Comparison of ENCODE assay signal across 8 mouse cellular contexts in genomic region chr16:5146367-5147036, GRCm38 (mm10). TPM values are rescaled to one million over a fixed set of nuclear protein-coding genes. Genes with fewer than 3 reads are reported as not detected.
A peak's percentile ranks its signal among the peaks of the same experiment; 100 is the strongest.
DNase-seq lines count a peak whose midpoint lies in the region; ATAC-seq and TF ChIP-seq lines count a peak whose summit lies in the region.

No protein-coding gene starts in this region.

- no peaks in the 10 kb centered on the region for H3K4me1 ChIP-seq in ES-Bruce4 (ENCODE audit: control insufficient read depth, insufficient read depth, low read length)
- peaks cover 3% of the 10 kb centered on the region; the same call in 1 of the 2 replicates for H3K4me1 ChIP-seq in embryonic facial prominence, embryonic 14.5 days (ENCODE audit: control insufficient read depth, insufficient read depth, low read length)
- H3K4me1 ChIP-seq in heart, embryonic 12.5 days (replicated peaks), result peaks cover 6% of the 10 kb centered on the region
- peaks cover 10% of the 10 kb centered on the region; the same call in 1 of the 2 replicates for H3K4me1 ChIP-seq in kidney, embryonic 14.5 days (ENCODE audit: control insufficient read depth, insufficient read depth, low read length)
- peaks cover 0 to 3% of the 10 kb centered on the region in 2 experiments; a peak in 1 of 4 replicates for H3K4me1 ChIP-seq in liver, embryonic 14.5 days (replicated peaks; ENCODE audit: control insufficient read depth in 2 of 2, insufficient read depth in 2 of 2, low read length in 1 of 2)
- H3K4me1 ChIP-seq in neural tube, embryonic 11.5 days (ENCODE audit: control insufficient read depth, insufficient read depth, low read length), result 0 out of 2 replicates have a peak, but pooled peaks cover 4% of the 10 kb centered on the region

- H3K27me3 ChIP-seq in ES-Bruce4 (ENCODE audit: control insufficient read depth, insufficient read depth, low read length, poor library complexity, severe bottlenecking), result no peaks in the 10 kb centered on the region
- peaks cover 5% of the 10 kb centered on the region for H3K27me3 ChIP-seq in embryonic facial prominence, embryonic 14.5 days (replicated peaks; ENCODE audit: control insufficient read depth, insufficient read depth, low read length)
- H3K27me3 ChIP-seq in heart, embryonic 12.5 days (replicated peaks), result peaks cover 31% of the 10 kb centered on the region
- peaks cover 3% of the 10 kb centered on the region; the same call in 1 of the 2 replicates for H3K27me3 ChIP-seq in kidney, embryonic 14.5 days (ENCODE audit: control insufficient read depth, insufficient read depth, low read length)
- H3K27me3 ChIP-seq in liver, embryonic 14.5 days (ENCODE audit: control insufficient read depth, insufficient read depth, low read length), result no peaks in the 10 kb centered on the region
- H3K27me3 ChIP-seq in neural tube, embryonic 11.5 days (ENCODE audit: control insufficient read depth, insufficient read depth, low read length), result peaks cover 3% of the 10 kb centered on the region; the same call in 1 of the 2 replicates

- WGBS in embryonic facial prominence, embryonic 14.5 days, result 2% methylated on average over 24 of the region's 26 CpGs
- 3% methylated on average over 26 of the region's 26 CpGs for WGBS in heart, embryonic 12.5 days
- WGBS in kidney, embryonic 14.5 days, result under 1% methylated on average over 26 of the region's 26 CpGs
- WGBS in liver, embryonic 14.5 days (ENCODE audit: insufficient replicate concordance), result 3% methylated on average over 26 of the region's 26 CpGs
- WGBS in neural tube, embryonic 11.5 days, result under 1% methylated on average over 26 of the region's 26 CpGs

- no peaks in the 10 kb centered on the region for H3K36me3 ChIP-seq in ES-Bruce4 (ENCODE audit: control insufficient read depth, insufficient read depth, low read length, poor library complexity, severe bottlenecking)
- H3K36me3 ChIP-seq in embryonic facial prominence, embryonic 14.5 days (ENCODE audit: control insufficient read depth, insufficient read depth, low read length), result no peaks in the 10 kb centered on the region
- no peaks in the 10 kb centered on the region for H3K36me3 ChIP-seq in heart, embryonic 12.5 days
- H3K36me3 ChIP-seq in kidney, embryonic 14.5 days (ENCODE audit: control insufficient read depth, insufficient read depth, low read length), result no peaks in the 10 kb centered on the region
- no peaks in the 10 kb centered on the region for H3K36me3 ChIP-seq in liver, embryonic 14.5 days (replicated peaks; ENCODE audit: control insufficient read depth, insufficient read depth, low read depth)
- no peaks in the 10 kb centered on the region for H3K36me3 ChIP-seq in neural tube, embryonic 11.5 days (ENCODE audit: control insufficient read depth, insufficient read depth, low read length)

- no peak for TF ChIP-seq POLR2A in ES-Bruce4 (IDR thresholded peaks at IDR 0.05; ENCODE audit: insufficient read depth, low read length)

- TF ChIP-seq CTCF in ES-Bruce4 (IDR thresholded peaks at IDR 0.05; ENCODE audit: low read depth, low read length), result no peak
- no peak for TF ChIP-seq CTCF in liver, embryonic 14.5 days (IDR thresholded peaks at IDR 0.05; ENCODE audit: low read depth)

- no peak overlapping the region for H3K27ac ChIP-seq in ES-Bruce4 (ENCODE audit: insufficient read depth, low read length)
- no peak overlapping the region for H3K27ac ChIP-seq in embryonic facial prominence, embryonic 14.5 days (replicated peaks; ENCODE audit: low read depth, low read length)
- no peak overlapping the region for H3K27ac ChIP-seq in heart, embryonic 12.5 days (ENCODE audit: poor library complexity, severe bottlenecking)
- H3K27ac ChIP-seq in kidney, embryonic 14.5 days (ENCODE audit: low read depth, low read length), result no peak overlapping the region
- no peak overlapping the region for H3K27ac ChIP-seq in liver, embryonic 14.5 days
- no peak overlapping the region for H3K27ac ChIP-seq in neural tube, embryonic 11.5 days (ENCODE audit: low read depth, low read length)

- H3K4me2 ChIP-seq in embryonic facial prominence, embryonic 14.5 days (ENCODE audit: low read depth, low read length), result peak overlapping the region; percentile 56
- peak overlapping the region; percentile 76 for H3K4me2 ChIP-seq in heart, embryonic 12.5 days
- H3K4me2 ChIP-seq in kidney, embryonic 14.5 days (replicated peaks; ENCODE audit: low read depth, low read length), result peak overlapping the region; percentile 60
- H3K4me2 ChIP-seq in liver, embryonic 14.5 days (ENCODE audit: low read depth), result peak overlapping the region; percentile 46
- H3K4me2 ChIP-seq in neural tube, embryonic 11.5 days (ENCODE audit: low read depth), result peak overlapping the region; percentile 54

- TF ChIP-seq EP300 in ES-Bruce4 (IDR thresholded peaks at IDR 0.05; ENCODE audit: insufficient read depth, low read depth, low read length), result no peak
- no peak for TF ChIP-seq EP300 in liver, embryonic 14.5 days (IDR thresholded peaks at IDR 0.05; ENCODE audit: low read depth)

- H3K9ac ChIP-seq in ES-Bruce4 (ENCODE audit: low read depth, poor library complexity, severe bottlenecking), result 0 out of 2 replicates have a peak overlapping the region, but pooled peaks have one; percentile 22
- peak overlapping the region; percentile 30; the same call in 1 of the 2 replicates for H3K9ac ChIP-seq in embryonic facial prominence, embryonic 14.5 days (ENCODE audit: low read depth, low read length)
- H3K9ac ChIP-seq in heart, embryonic 12.5 days, result peak overlapping the region; percentile 20; the same call in 1 of the 2 replicates
- no peak overlapping the region for H3K9ac ChIP-seq in kidney, embryonic 14.5 days (ENCODE audit: low read depth, low read length)
- no peak overlapping the region for H3K9ac ChIP-seq in liver, embryonic 14.5 days (replicated peaks)
- H3K9ac ChIP-seq in neural tube, embryonic 11.5 days (ENCODE audit: low read length), result peak overlapping the region; percentile 57

- H3K4me3 ChIP-seq in ES-Bruce4 (ENCODE audit: low read depth, low read length), result peak overlapping the region; percentile 51
- H3K4me3 ChIP-seq in embryonic facial prominence, embryonic 14.5 days (ENCODE audit: low read depth, low read length), result peak overlapping the region; percentile 30
- peak overlapping the region; percentile 45 for H3K4me3 ChIP-seq in heart, embryonic 12.5 days
- H3K4me3 ChIP-seq in kidney, embryonic 14.5 days (ENCODE audit: low read length), result peak overlapping the region; percentile 30
- H3K4me3 ChIP-seq in liver, embryonic 14.5 days (ENCODE audit: insufficient read depth in 1 of 2, low read depth in 2 of 2, low read length in 2 of 2), result peak overlapping the region in 1 of 2 experiments; percentile 20; a peak in 2 of 4 replicates
- peak overlapping the region; percentile 31 for H3K4me3 ChIP-seq in neural tube, embryonic 11.5 days (ENCODE audit: low read depth, low read length)

- peak; percentile 92 for ATAC-seq in embryonic facial prominence, embryonic 14.5 days (ENCODE audit: low read depth)
- ATAC-seq in heart, embryonic 12.5 days (ENCODE audit: insufficient number of reproducible peaks, low FRiP score), result peak; percentile 86
- ATAC-seq in kidney, embryonic 14.5 days (ENCODE audit: low FRiP score, low TSS enrichment), result peak; percentile 96
- ATAC-seq in liver, embryonic 14.5 days (ENCODE audit: insufficient read depth), result peak; percentile 85
- peak; percentile 91 for ATAC-seq in neural tube, embryonic 11.5 days (ENCODE audit: insufficient read depth, low FRiP score, low TSS enrichment)

- peak; percentile 87 to 91 for DNase-seq in adrenal gland, postnatal 36 days
- peak; percentile 83 for DNase-seq in embryonic facial prominence, embryonic 14.5 days (ENCODE audit: low spot score)
- DNase-seq in liver, embryonic 14.5 days (ENCODE audit: low read depth in 3 of 3, low spot score in 3 of 3), result peak; percentile 37 to 54 (median 45)
- DNase-seq in neural tube, embryonic 11.5 days (ENCODE audit: low spot score), result peak; percentile 82
- peak; percentile 52 for DNase-seq in urinary bladder, adult 2 months (ENCODE audit: low spot score)

- no peaks in the 10 kb centered on the region for H3K9me3 ChIP-seq in ES-Bruce4 (replicated peaks; ENCODE audit: control insufficient read depth, insufficient read depth, low read length, poor library complexity, severe bottlenecking)
- H3K9me3 ChIP-seq in embryonic facial prominence, embryonic 14.5 days (ENCODE audit: control insufficient read depth, low read length), result no peaks in the 10 kb centered on the region
- no peaks in the 10 kb centered on the region for H3K9me3 ChIP-seq in heart, embryonic 12.5 days (replicated peaks)
- H3K9me3 ChIP-seq in kidney, embryonic 14.5 days (ENCODE audit: control insufficient read depth, low read length), result no peaks in the 10 kb centered on the region
- no peaks in the 10 kb centered on the region for H3K9me3 ChIP-seq in liver, embryonic 14.5 days (ENCODE audit: control insufficient read depth, low read length)
- H3K9me3 ChIP-seq in neural tube, embryonic 11.5 days (ENCODE audit: control insufficient read depth, low read length), result no peaks in the 10 kb centered on the region

RNA-seq across cellular contexts. Expression of gene Sec14l5, which starts 0.4 kb away (rescaled TPM):
- 2.4 and 3.0 TPM in 2 replicates for polyA plus RNA-seq in ES-Bruce4 (2011; ENCODE audit: insufficient read depth, insufficient read length, low read depth, missing spikeins)
- total RNA-seq in adrenal gland, postnatal 36 days (2021), result under 1 TPM in 1 of 2 experiments, not detected in 1; 0.13 TPM
- polyA plus RNA-seq in embryonic facial prominence, embryonic 14.5 days (2014; fragmentation: Nextera tagmentation; extraction: Ambion mirVana), result 0.22 and 0.36 TPM in 2 replicates
- polyA plus RNA-seq in heart, embryonic 12.5 days (2016; fragmentation: Nextera tagmentation; extraction: Ambion mirVana), result not detected in 2 replicates
- not detected in 2 replicates for polyA plus RNA-seq in kidney, embryonic 14.5 days (2014; fragmentation: Nextera tagmentation; extraction: Ambion mirVana)
- polyA plus RNA-seq in liver, embryonic 14.5 days (2012; rRNA removed), result 0.01 TPM in 1 of 2 replicates, not detected in the other
- not detected in 2 replicates for polyA plus RNA-seq in liver, embryonic 14.5 days (2014; fragmentation: Nextera tagmentation; extraction: Ambion mirVana)
- polyA plus RNA-seq in neural tube, embryonic 11.5 days (2014; fragmentation: Nextera tagmentation; extraction: Ambion mirVana), result 0.58 and 0.81 TPM in 2 replicates
- 0.13 and 0.18 TPM in 2 replicates for polyA plus RNA-seq in urinary bladder, adult 2 months (2012; rRNA removed)

RNA-seq across cellular contexts. Expression of gene Ppl, which starts 14.3 kb away (rescaled TPM):
- 11.4 and 12.1 TPM in 2 replicates for polyA plus RNA-seq in ES-Bruce4 (2011; ENCODE audit: insufficient read depth, insufficient read length, low read depth, missing spikeins)
- 1 to 10 TPM; 2.0 to 4.7 TPM for total RNA-seq in adrenal gland, postnatal 36 days (2021)
- 15.3 and 19.3 TPM in 2 replicates for polyA plus RNA-seq in embryonic facial prominence, embryonic 14.5 days (2014; fragmentation: Nextera tagmentation; extraction: Ambion mirVana)
- polyA plus RNA-seq in heart, embryonic 12.5 days (2016; fragmentation: Nextera tagmentation; extraction: Ambion mirVana), result 1.5 and 2.1 TPM in 2 replicates
- 1.4 and 2.6 TPM in 2 replicates for polyA plus RNA-seq in kidney, embryonic 14.5 days (2014; fragmentation: Nextera tagmentation; extraction: Ambion mirVana)
- 0.15 and 0.27 TPM in 2 replicates for polyA plus RNA-seq in liver, embryonic 14.5 days (2012; rRNA removed)
- polyA plus RNA-seq in liver, embryonic 14.5 days (2014; fragmentation: Nextera tagmentation; extraction: Ambion mirVana), result 0.20 and 0.30 TPM in 2 replicates
- 1.1 TPM in 2 replicates for polyA plus RNA-seq in neural tube, embryonic 11.5 days (2014; fragmentation: Nextera tagmentation; extraction: Ambion mirVana)
- 22.7 and 33.1 TPM in 2 replicates for polyA plus RNA-seq in urinary bladder, adult 2 months (2012; rRNA removed)

RNA-seq across cellular contexts. Expression of gene Nagpa, which starts 57.3 kb away (rescaled TPM):
- polyA plus RNA-seq in ES-Bruce4 (2011; ENCODE audit: insufficient read depth, insufficient read length, low read depth, missing spikeins), result 3.9 and 5.1 TPM in 2 replicates
- total RNA-seq in adrenal gland, postnatal 36 days (2021), result 10 to 100 TPM; 22.4 to 27.2 TPM
- 14.5 and 18.3 TPM in 2 replicates for polyA plus RNA-seq in embryonic facial prominence, embryonic 14.5 days (2014; fragmentation: Nextera tagmentation; extraction: Ambion mirVana)
- 14.0 and 15.4 TPM in 2 replicates for polyA plus RNA-seq in heart, embryonic 12.5 days (2016; fragmentation: Nextera tagmentation; extraction: Ambion mirVana)
- polyA plus RNA-seq in kidney, embryonic 14.5 days (2014; fragmentation: Nextera tagmentation; extraction: Ambion mirVana), result 12.4 and 17.0 TPM in 2 replicates
- 9.7 and 11.3 TPM in 2 replicates for polyA plus RNA-seq in liver, embryonic 14.5 days (2012; rRNA removed)
- 9.2 and 11.5 TPM in 2 replicates for polyA plus RNA-seq in liver, embryonic 14.5 days (2014; fragmentation: Nextera tagmentation; extraction: Ambion mirVana)
- 13.6 and 16.9 TPM in 2 replicates for polyA plus RNA-seq in neural tube, embryonic 11.5 days (2014; fragmentation: Nextera tagmentation; extraction: Ambion mirVana)
- polyA plus RNA-seq in urinary bladder, adult 2 months (2012; rRNA removed), result 32.7 and 37.1 TPM in 2 replicates

Comparison
In these comparisons a context has a peak if more than half of its experiments do, and no peak if none do; other contexts are left out.
1. H3K9ac ChIP-seq: peak in ES-Bruce4 (single experiment), embryonic facial prominence, embryonic 14.5 days (single experiment), heart, embryonic 12.5 days (single experiment) and neural tube, embryonic 11.5 days (single experiment); none in kidney, embryonic 14.5 days (single experiment) and liver, embryonic 14.5 days (single experiment).
2. Peak in every context shown above with its lines, with median percentiles within 50 percentile points of each other: DNase-seq, ATAC-seq and H3K4me2 ChIP-seq.